Mouse (Mus musculus) forebrain, embryonic 10.5 days (tissue): ENCODE data around the gene Samd10. TPM values are rescaled to one million over a fixed set of nuclear protein-coding genes. Genes with fewer than 3 reads are reported as not detected.

Experiments
- DNase-seq: peaks from one replicate; pipeline ENCODE4 v3.0.0-alpha.2; 2017; ENCODE audit warnings: low spot score; ENCODE audit errors: extremely low spot score
- H3K27ac ChIP-seq: fragments of 300-500 bp; sonication (generic); 2 replicates; pipeline ENCODE4 v1.5.1; 2016; ENCODE audit warnings: mild to moderate bottlenecking
- H3K27me3 ChIP-seq: fragments of 300-500 bp; sonication (generic); 2 replicates; pipeline ENCODE4 v1.6.1; 2016; ENCODE audit warnings: mild to moderate bottlenecking; ENCODE audit not compliant: poor library complexity, severe bottlenecking
- H3K36me3 ChIP-seq: fragments of 300-500 bp; sonication (generic); replicated peaks from 2 replicates; pipeline ENCODE4 v1.6.1; 2016; ENCODE audit warnings: mild to moderate bottlenecking, moderate library complexity
- H3K4me1 ChIP-seq: fragments of 300-500 bp; sonication (generic); 2 replicates; pipeline ENCODE4 v1.6.1; 2016
- H3K4me3 ChIP-seq: fragments of 300-500 bp; sonication (generic); 2 replicates; pipeline ENCODE4 v1.5.1; 2016; ENCODE audit warnings: mild to moderate bottlenecking, moderate library complexity
- H3K9me3 ChIP-seq: fragments of 300-500 bp; sonication (generic); 2 replicates; pipeline ENCODE4 v1.6.1; 2016; ENCODE audit warnings: mild to moderate bottlenecking, moderate library complexity
- WGBS: fragments of 180-500 bp; shearing (Covaris S2); methylation state at CpG from one replicate; pipeline ENCODE4 v1.1.7; 2016; 5-methylcytosine and 5-hydroxymethylcytosine counted together
- polyA plus RNA-seq: library from polyadenylated mRNA; unstranded; fragments of >200 nt; fragmentation: Nextera tagmentation; extraction: Ambion mirVana; gene quantifications from 2 replicates; pipeline ENCODE4 v1.2.1, GENCODE M21; 2016

Samd10 gene
- polyA plus RNA-seq, 1 experiment from 2014 or later = 31.6 TPM

- DNase-seq = peak; percentile 98
- 2% methylated on average over 57 of the region's 57 CpGs for WGBS
- peak overlapping the region; percentile 86 for H3K4me3 ChIP-seq
- H3K9me3 ChIP-seq = no peaks in the 10 kb centered on the region
- peak overlapping the region; percentile 91 for H3K27ac ChIP-seq
- peaks cover 3% of the 10 kb centered on the region; the same call in 1 of the 2 replicates for H3K27me3 ChIP-seq
- H3K4me1 ChIP-seq = peaks cover 48% of the 10 kb centered on the region
- H3K36me3 ChIP-seq = peaks cover 11% of the 10 kb centered on the region
Measured at GRCm38 (mm10) chr2:181600828-181601750, 2.1 kb upstream of the Samd10 start.

GRCm38 (mm10) chr2:181600226-181600758 lies 1.3 kb upstream of the Samd10 start:
- WGBS = 65% methylated on average over 6 of the region's 6 CpGs
- Histone ChIP-seq H3K9me3 (no peaks in the 10 kb centered on the region), H3K4me1 (peaks cover 48% of the 10 kb centered on the region), H3K27me3 (peaks cover 3% of the 10 kb centered on the region; the same call in 1 of the 2 replicates), H3K4me3 (peak overlapping the region; percentile 86), H3K36me3 (peaks cover 15% of the 10 kb centered on the region), H3K27ac (peak overlapping the region; percentile 91)
- DNase-seq = no peak

- DNase-seq = no peak
- peaks cover 53% of the 10 kb centered on the region for H3K4me1 ChIP-seq
- no peaks in the 10 kb centered on the region for H3K9me3 ChIP-seq
- H3K36me3 ChIP-seq = peaks cover 16% of the 10 kb centered on the region
- peak overlapping the region; percentile 87; the same call in 1 of the 2 replicates for H3K4me3 ChIP-seq
- WGBS = 76% methylated on average over 7 of the region's 7 CpGs
- H3K27ac ChIP-seq = no peak overlapping the region
- H3K27me3 ChIP-seq = peaks cover 3% of the 10 kb centered on the region; the same call in 1 of the 2 replicates
Measured at GRCm38 (mm10) chr2:181597378-181598061, 1.5 kb downstream of the Samd10 start.

- H3K27ac ChIP-seq = no peak overlapping the region
- H3K27me3 ChIP-seq = peaks cover 3% of the 10 kb centered on the region; the same call in 1 of the 2 replicates
- peaks cover 52% of the 10 kb centered on the region for H3K4me1 ChIP-seq
- no peak for DNase-seq
- no peaks in the 10 kb centered on the region for H3K9me3 ChIP-seq
- H3K4me3 ChIP-seq = no peak overlapping the region
- WGBS = 59% methylated on average over 6 of the region's 6 CpGs
- peaks cover 16% of the 10 kb centered on the region for H3K36me3 ChIP-seq
Measured at GRCm38 (mm10) chr2:181596221-181596960, 2.6 kb downstream of the Samd10 start.

GRCm38 (mm10) chr2:181594946-181595696 lies 3.9 kb downstream of the Samd10 start:
- WGBS = 80% methylated on average over 4 of the region's 4 CpGs
- peaks cover 25% of the 10 kb centered on the region for H3K36me3 ChIP-seq
- peaks cover 3% of the 10 kb centered on the region; the same call in 1 of the 2 replicates for H3K27me3 ChIP-seq
- DNase-seq = peak; percentile 15
- H3K9me3 ChIP-seq = no peaks in the 10 kb centered on the region
- no peak overlapping the region for H3K4me3 ChIP-seq
- H3K4me1 ChIP-seq = peaks cover 54% of the 10 kb centered on the region
- H3K27ac ChIP-seq = no peak overlapping the region

GRCm38 (mm10) chr2:181593937-181594336 lies 5.1 kb downstream of the Samd10 start:
- no peak for DNase-seq
- Histone ChIP-seq H3K4me1 (peaks cover 44% of the 10 kb centered on the region), H3K9me3 (no peaks in the 10 kb centered on the region), H3K4me3 (no peak overlapping the region; the same call in 1 of the 2 replicates), H3K27ac (no peak overlapping the region), H3K27me3 (no peaks in the 10 kb centered on the region), H3K36me3 (peaks cover 37% of the 10 kb centered on the region)

GRCm38 (mm10) chr2:181593042-181593421 lies 6.0 kb downstream of the Samd10 start:
- Histone ChIP-seq H3K9me3 (no peaks in the 10 kb centered on the region), H3K36me3 (peaks cover 46% of the 10 kb centered on the region), H3K4me3 (peak overlapping the region; percentile 96), H3K4me1 (peaks cover 35% of the 10 kb centered on the region), H3K27me3 (no peaks in the 10 kb centered on the region), H3K27ac (peak overlapping the region; percentile 95)
- DNase-seq = peak; percentile 15
- 13% methylated on average over 6 of the region's 6 CpGs for WGBS

GRCm38 (mm10) chr2:181592231-181593041 lies 6.6 kb downstream of the Samd10 start, which contains the start of gene Zfp512b:
Gene Zfp512b (minus strand): TSS chr2:181592803.
- Histone ChIP-seq H3K36me3 (peaks cover 52% of the 10 kb centered on the region), H3K4me1 (peaks cover 29% of the 10 kb centered on the region), H3K27ac (peak within 1 kb of the TSS; percentile 95), H3K27me3 (no peaks in the 10 kb centered on the region), H3K4me3 (peak within 1 kb of the TSS; percentile 96), H3K9me3 (no peaks in the 10 kb centered on the region)
- peak; percentile 78 for DNase-seq
- under 1% methylated on average over 77 of the region's 97 CpGs for WGBS

- Histone ChIP-seq H3K9me3 (no peaks in the 10 kb centered on the region), H3K4me3 (peak within 1 kb of the TSS; percentile 96), H3K4me1 (peaks cover 25% of the 10 kb centered on the region), H3K36me3 (peaks cover 59% of the 10 kb centered on the region), H3K27me3 (no peaks in the 10 kb centered on the region), H3K27ac (peak within 1 kb of the TSS; percentile 95)
- 24% methylated on average over 5 of the region's 5 CpGs for WGBS
- DNase-seq = no peak
Measured at GRCm38 (mm10) chr2:181591528-181592085, 7.4 kb downstream of the Samd10 start, which contains the start of gene Prpf6. Gene Prpf6 (plus strand): TSS chr2:181591868.

- Histone ChIP-seq H3K36me3 (peaks cover 59% of the 10 kb centered on the region), H3K27ac (no peak overlapping the region), H3K4me1 (peaks cover 25% of the 10 kb centered on the region), H3K4me3 (no peak overlapping the region), H3K27me3 (no peaks in the 10 kb centered on the region), H3K9me3 (no peaks in the 10 kb centered on the region)
- no peak for DNase-seq
- WGBS = 95% methylated on average over 5 of the region's 5 CpGs
Measured at GRCm38 (mm10) chr2:181590471-181590870, 8.5 kb downstream of the Samd10 start.

GRCm38 (mm10) chr2:181589732-181590105 lies 9.3 kb downstream of the Samd10 start:
- 93% methylated on average over 9 of the region's 9 CpGs for WGBS
- no peak for DNase-seq
- peaks cover 63% of the 10 kb centered on the region for H3K36me3 ChIP-seq
- H3K27me3 ChIP-seq = no peaks in the 10 kb centered on the region
- H3K9me3 ChIP-seq = no peaks in the 10 kb centered on the region
- H3K27ac ChIP-seq = no peak overlapping the region
- no peak overlapping the region for H3K4me3 ChIP-seq
- H3K4me1 ChIP-seq = peaks cover 25% of the 10 kb centered on the region
